In the genomic region with DNA sequence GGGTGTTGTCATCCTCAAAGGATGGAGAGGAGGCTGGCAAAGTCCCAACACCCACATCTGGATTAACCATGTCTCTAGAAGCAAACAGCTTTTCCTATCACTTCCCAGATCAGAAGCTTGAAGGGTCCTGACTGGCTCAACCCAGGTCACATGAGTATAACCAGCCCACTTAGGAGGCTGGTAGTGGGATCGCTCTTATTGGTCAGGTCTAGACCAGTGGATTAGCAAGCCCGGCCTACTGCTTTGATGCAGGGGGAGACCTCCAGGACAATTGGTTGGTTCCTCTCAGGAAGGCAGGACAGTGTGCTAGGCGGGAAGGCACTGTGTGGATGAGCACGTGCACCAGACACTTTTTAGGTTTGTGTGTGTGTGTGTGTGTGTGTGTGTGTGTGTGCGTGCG, we compare ENCODE assay signal across 28 mouse cellular contexts. TPM values are rescaled to one million over a fixed set of nuclear protein-coding genes. Genes with fewer than 3 reads are reported as not detected.
DNase-seq lines count a peak whose midpoint lies in the region; ATAC-seq and TF ChIP-seq lines count a peak whose summit lies in the region.
"Had no signal": no experiment of that assay in that cellular context is flagged by ENCODE, and none has a peak within 500 bp of the region (broad histone marks: within the 10 kb centered on the region; RNA-seq: fewer than 3 reads in every experiment).

No protein-coding gene starts in this region.

- no peak for TF ChIP-seq POLR2A in limb, embryonic 14.5 days (IDR thresholded peaks at IDR 0.05; ENCODE audit: borderline replicate concordance, extremely low read depth, insufficient read depth, insufficient read length)
- TF ChIP-seq POLR2A in thymus, adult 2 months (IDR thresholded peaks at IDR 0.05; ENCODE audit: control insufficient read depth, extremely low read depth, insufficient read depth, low read length, poor library complexity): no peak

- no peaks in the 10 kb centered on the region for H3K9me3 ChIP-seq in limb, embryonic 14.5 days (ENCODE audit: control insufficient read depth, low read length)
- H3K9me3 ChIP-seq in limb, embryonic 10.5 days (replicated peaks): no peaks in the 10 kb centered on the region
- no peaks in the 10 kb centered on the region for H3K9me3 ChIP-seq in ES-E14 (ENCODE audit: control insufficient read depth, insufficient read depth, low read depth, low read length)
- H3K9me3 ChIP-seq: forebrain, embryonic 10.5 days; hindbrain, embryonic 15.5 days had no signal

- H3K9ac ChIP-seq in limb, embryonic 14.5 days (ENCODE audit: low read depth, low read length, severe bottlenecking): no peak overlapping the region
- peak overlapping the region; percentile 11; the same call in 1 of the 2 replicates for H3K9ac ChIP-seq in ES-E14 (ENCODE audit: insufficient read depth, low read depth, low read length, poor library complexity, severe bottlenecking)
- H3K9ac ChIP-seq: forebrain, embryonic 13.5 days; hindbrain, embryonic 12.5 days; hindbrain, embryonic 15.5 days had no signal

- H3K36me3 ChIP-seq in limb, embryonic 14.5 days (ENCODE audit: control insufficient read depth, insufficient read depth, low read length): no peaks in the 10 kb centered on the region
- no peaks in the 10 kb centered on the region for H3K36me3 ChIP-seq in limb, embryonic 10.5 days
- H3K36me3 ChIP-seq in ES-E14 (ENCODE audit: control insufficient read depth, insufficient read depth, low read length, poor library complexity, severe bottlenecking): no peaks in the 10 kb centered on the region
- H3K36me3 ChIP-seq in thymus, adult 2 months (ENCODE audit: control insufficient read depth, insufficient read depth, low read length): no peaks in the 10 kb centered on the region
- H3K36me3 ChIP-seq: forebrain, embryonic 10.5 days; hindbrain, embryonic 12.5 days; hindbrain, embryonic 15.5 days had no signal

- no peaks in the 10 kb centered on the region for H3K4me1 ChIP-seq in limb, embryonic 14.5 days (ENCODE audit: control insufficient read depth, insufficient read depth, low read length)
- 0 out of 2 replicates have a peak, but pooled peaks cover 6% of the 10 kb centered on the region for H3K4me1 ChIP-seq in limb, embryonic 10.5 days
- H3K4me1 ChIP-seq in ES-E14 (ENCODE audit: control insufficient read depth in 2 of 2, insufficient read depth in 2 of 2, low read length in 2 of 2, poor library complexity in 1 of 2): peaks cover 0 to 2% of the 10 kb centered on the region in 2 experiments; a peak in 1 of 4 replicates
- H3K4me1 ChIP-seq in thymus, adult 2 months (replicated peaks; ENCODE audit: control insufficient read depth, insufficient read depth, low read length): no peaks in the 10 kb centered on the region
- H3K4me1 ChIP-seq: forebrain, embryonic 10.5 days; forebrain, embryonic 13.5 days; hindbrain, embryonic 12.5 days; hindbrain, embryonic 15.5 days had no signal

- in situ Hi-C loops in ES-E14 (cut with MboI; ENCODE audit: low sequenced_read_pairs in 2 of 2, unreplicated experiment in 2 of 2): loop anchor here in 1 of 2 experiments (10.0 kb wide), 1 partner anchor 88 kb away; no protein-coding TSS in a partner anchor

- no peak overlapping the region for H3K4me3 ChIP-seq in limb, embryonic 14.5 days (replicated peaks; ENCODE audit: low read length)
- no peak overlapping the region for H3K4me3 ChIP-seq in limb, embryonic 10.5 days
- no peak overlapping the region for H3K4me3 ChIP-seq in ES-E14 (ENCODE audit: insufficient read depth in 1 of 2, low read depth in 1 of 2, low read length in 2 of 2, poor library complexity in 1 of 2, severe bottlenecking in 1 of 2)
- no peak overlapping the region for H3K4me3 ChIP-seq in thymus, adult 2 months (ENCODE audit: control insufficient read depth, insufficient read depth, low read length)
- H3K4me3 ChIP-seq: erythroblast, embryonic 14.5 days; forebrain, embryonic 10.5 days; forebrain, embryonic 13.5 days; hindbrain, embryonic 12.5 days; hindbrain, embryonic 15.5 days had no signal

- TF ChIP-seq CTCF in thymus, adult 2 months (IDR thresholded peaks at IDR 0.05; ENCODE audit: borderline replicate concordance, control insufficient read depth, extremely low read depth, insufficient read depth, low read length, poor library complexity): no peak

- 88% methylated on average over 6 of the region's 6 CpGs for WGBS in limb, embryonic 14.5 days
- 85% methylated on average over 6 of the region's 6 CpGs for WGBS in limb, embryonic 10.5 days
- 88% methylated on average over 6 of the region's 6 CpGs for WGBS in thymus, adult 2 months

- H3K27me3 ChIP-seq in limb, embryonic 14.5 days (ENCODE audit: control insufficient read depth, insufficient read depth, low read length): no peaks in the 10 kb centered on the region
- no peaks in the 10 kb centered on the region for H3K27me3 ChIP-seq in limb, embryonic 10.5 days (ENCODE audit: low read depth, poor library complexity, severe bottlenecking)
- H3K27me3 ChIP-seq in thymus, adult 2 months (ENCODE audit: control insufficient read depth, insufficient read depth, low read length): no peaks in the 10 kb centered on the region
- H3K27me3 ChIP-seq: CH12.LX; forebrain, embryonic 13.5 days; hindbrain, embryonic 12.5 days; hindbrain, embryonic 15.5 days; Patski had no signal

- no peak overlapping the region for H3K4me2 ChIP-seq in limb, embryonic 14.5 days (replicated peaks; ENCODE audit: low read depth, low read length, severe bottlenecking)
- H3K4me2 ChIP-seq: forebrain, embryonic 13.5 days; heart, embryonic 11.5 days; hindbrain, embryonic 12.5 days; hindbrain, embryonic 15.5 days had no signal

- DNase-seq in limb, embryonic 14.5 days (ENCODE audit: low spot score): peak; percentile 24
- no peak for DNase-seq in limb, embryonic 10.5 days (ENCODE audit: low spot score)
- peak; percentile 38 for DNase-seq in ES-E14 (ENCODE audit: low read depth, low spot score)
- DNase-seq in ZHBTc4 (ENCODE audit: low read depth, low spot score): peak; percentile 75
- DNase-seq in spleen, adult 18-20 months: no peak
- no peak for DNase-seq in thymus, adult 2 months
- DNase-seq: adrenal gland, adult 8-10 months; adrenal gland, postnatal 25 days; B cell, adult 2 months; cerebellum, adult 11-12 months; cerebellum, adult 8-10 months; cerebellum, postnatal 10 days; cerebellum, postnatal 36 days; embryo, embryonic 11 days; gastrocnemius, postnatal 10 days; gastrocnemius, postnatal 36 days; heart, adult 11 months had no signal

- no peak overlapping the region for H3K27ac ChIP-seq in limb, embryonic 14.5 days (replicated peaks; ENCODE audit: low read depth, low read length)
- H3K27ac ChIP-seq in limb, embryonic 10.5 days: no peak overlapping the region
- no peak overlapping the region for H3K27ac ChIP-seq in ES-E14 (ENCODE audit: insufficient read depth, low read depth, low read length, poor library complexity, severe bottlenecking)
- H3K27ac ChIP-seq in thymus, adult 2 months (ENCODE audit: control insufficient read depth, insufficient read depth, low read length): no peak overlapping the region
- H3K27ac ChIP-seq: forebrain, embryonic 10.5 days; forebrain, embryonic 13.5 days; hindbrain, embryonic 12.5 days; hindbrain, embryonic 15.5 days had no signal

- no peak for ATAC-seq in limb, embryonic 14.5 days (ENCODE audit: low FRiP score, low read depth)
- ATAC-seq: activated CD4-positive, CD25-positive, alpha-beta regulatory T cell, adult 4 months; forebrain, embryonic 13.5 days; forebrain, embryonic 16.5 days; intestine, postnatal 0 days; Patski had no signal

TF ChIP-seq in ES-E14, 5 proteins besides CTCF, POLR2A, EP300 and RAD21:
- TF ChIP-seq MAFK (IDR thresholded peaks at IDR 0.05; ENCODE audit: insufficient read depth, low read depth, low read length) (no peak), ZNF384 (IDR thresholded peaks at IDR 0.05; ENCODE audit: low read depth, low read length) (no peak), CHD2 (IDR thresholded peaks at IDR 0.05; ENCODE audit: low read depth, low read length) (no peak)
TF ChIP-seq in ES-E14: peak in this region for 0.

RNA-seq across cellular contexts. Expression of gene Abcg1, which starts 30.5 kb away (rescaled TPM):
- 3.2 and 3.4 TPM in 2 replicates for polyA plus RNA-seq in limb, embryonic 14.5 days (2012; rRNA removed)
- 6.8 and 7.5 TPM in 2 replicates for polyA plus RNA-seq in limb, embryonic 14.5 days (2014; fragmentation: Nextera tagmentation; extraction: Ambion mirVana)
- polyA plus RNA-seq in limb, embryonic 10.5 days (2016; fragmentation: Nextera tagmentation; extraction: Ambion mirVana): 4.1 and 5.0 TPM in 2 replicates
- 9.3 and 33.4 TPM in 2 replicates for total RNA-seq in ES-E14 (2012; rRNA removed)
- 103 and 107 TPM in 2 replicates for polyA plus RNA-seq in thymus, adult 2 months (2012; rRNA removed)

Comparison
In these comparisons a context has a peak if more than half of its experiments do, and no peak if none do; other contexts are left out.
1. DNase-seq: peak in limb, embryonic 14.5 days (single experiment), ES-E14 (single experiment) and ZHBTc4 (single experiment); none in limb, embryonic 10.5 days (single experiment), spleen, adult 18-20 months (0 of 2) and thymus, adult 2 months (single experiment).
2. RNA of gene Abcg1, which starts 30.5 kb away (polyA plus RNA-seq): 103 to 107 TPM in thymus, adult 2 months; 3.2 to 7.5 TPM in limb, embryonic 14.5 days and 4.1 to 5.0 TPM in limb, embryonic 10.5 days; every median in the first group is over 10 times any median in the second.